Mouse (Mus musculus): ENCODE results near the gene Btaf1. TPM values are rescaled to one million over a fixed set of nuclear protein-coding genes. Genes with fewer than 3 reads are reported as not detected.
A peak's percentile ranks its signal among the peaks of the same experiment; 100 is the strongest.

The Btaf1 gene
- polyA plus RNA-seq, 1 experiment from 2014 or later: 3.7 TPM

DNA sequence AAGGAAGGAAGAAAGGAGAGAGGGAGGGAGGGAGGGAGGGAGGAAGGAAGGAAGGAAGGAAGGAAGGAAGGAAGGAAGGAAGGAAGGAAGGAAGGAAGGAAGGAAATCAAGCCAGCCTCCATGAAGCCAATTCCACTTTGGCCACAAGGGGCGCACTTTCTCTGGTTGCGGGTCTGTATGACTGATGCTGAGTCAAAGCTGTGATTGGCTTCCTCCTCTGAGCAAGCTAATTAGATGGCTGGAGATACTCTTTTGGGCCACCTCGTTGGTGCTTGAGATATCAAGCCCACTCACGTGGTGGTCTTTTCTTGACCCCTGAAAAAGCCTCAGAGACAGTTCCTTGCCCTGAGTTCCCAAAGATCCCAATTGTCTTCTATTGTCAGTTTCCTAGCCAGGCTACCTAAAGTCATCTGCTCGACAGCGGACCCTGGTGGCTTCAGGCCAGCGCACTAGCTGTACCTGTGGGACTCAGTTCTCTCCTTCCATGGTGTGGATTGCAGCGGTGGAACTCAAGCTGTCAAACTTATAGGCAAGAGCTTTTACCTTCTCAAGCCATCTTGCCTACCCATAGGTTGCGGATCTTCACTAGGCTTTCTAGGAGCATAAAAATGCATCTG lies 16.1 kb upstream of the Btaf1 start:
- TF ChIP-seq CTCF (IDR thresholded peaks at IDR 0.05; ENCODE audit: low read depth): peak; percentile 82
- no peak for TF ChIP-seq EP300 (IDR thresholded peaks at IDR 0.05; ENCODE audit: low read depth)
- peak; percentile 78 for ATAC-seq
- Histone ChIP-seq H3K4me3 (ENCODE audit: low read depth, low read length) (no peak overlapping the region), H3K4me2 (ENCODE audit: low read depth, low read length) (no peak overlapping the region), H3K4me1 (ENCODE audit: insufficient read depth) (no peaks in the 10 kb centered on the region), H3K9me3 (ENCODE audit: low read length) (no peaks in the 10 kb centered on the region), H3K27ac (ENCODE audit: low read depth) (no peak overlapping the region), H3K36me3 (replicated peaks; ENCODE audit: insufficient read depth, low read length) (no peaks in the 10 kb centered on the region), H3K27me3 (ENCODE audit: insufficient read depth, low read length) (no peaks in the 10 kb centered on the region), H3K9ac (replicated peaks) (no peak overlapping the region)
- 22% methylated on average over 9 of the region's 9 CpGs for WGBS (ENCODE audit: insufficient replicate concordance)
- DNase-seq: peak; percentile 83

DNA sequence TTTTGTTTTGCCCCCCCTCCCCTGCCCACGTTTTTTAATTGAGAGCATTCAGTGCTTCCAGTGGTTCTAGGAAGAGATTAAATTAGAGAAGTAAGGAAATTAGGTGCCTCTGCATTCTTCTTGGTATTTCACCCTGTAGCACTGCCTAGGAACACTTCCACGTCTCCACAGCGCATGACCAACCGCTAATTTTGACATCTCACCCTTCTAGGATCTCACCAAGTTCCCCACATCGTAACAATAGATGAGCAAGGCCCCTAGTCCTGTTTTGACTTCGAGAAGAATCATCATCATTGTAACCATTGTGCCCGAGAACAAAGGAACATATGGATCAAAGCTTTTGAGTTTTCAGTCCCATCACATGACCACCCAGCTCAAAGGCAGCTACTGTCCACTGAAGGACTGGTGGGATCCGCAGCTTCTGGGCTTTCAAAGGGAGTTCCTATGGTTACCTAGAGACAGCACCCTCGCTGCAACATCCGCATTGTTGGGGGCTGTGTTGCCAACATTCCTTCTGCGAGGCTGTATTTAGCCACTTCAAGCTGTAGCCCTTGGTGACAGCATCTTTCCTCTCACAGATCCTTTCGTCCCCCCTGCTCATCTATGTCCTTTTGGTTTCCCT lies 15.3 kb upstream of the Btaf1 start:
- ATAC-seq (no peak), DNase-seq (no peak)
- 46% methylated on average over 12 of the region's 12 CpGs for WGBS (ENCODE audit: insufficient replicate concordance)
- TF ChIP-seq CTCF (IDR thresholded peaks at IDR 0.05; ENCODE audit: low read depth) (no peak), EP300 (IDR thresholded peaks at IDR 0.05; ENCODE audit: low read depth) (no peak)
- H3K36me3 ChIP-seq (replicated peaks; ENCODE audit: insufficient read depth, low read length): no peaks in the 10 kb centered on the region
- H3K4me1 ChIP-seq (ENCODE audit: insufficient read depth): no peaks in the 10 kb centered on the region
- no peak overlapping the region for H3K4me2 ChIP-seq (ENCODE audit: low read depth, low read length)
- H3K27me3 ChIP-seq (ENCODE audit: insufficient read depth, low read length): no peaks in the 10 kb centered on the region
- H3K9ac ChIP-seq (replicated peaks): no peak overlapping the region
- H3K9me3 ChIP-seq (ENCODE audit: low read length): no peaks in the 10 kb centered on the region
- no peak overlapping the region for H3K4me3 ChIP-seq (ENCODE audit: low read depth, low read length)
- no peak overlapping the region for H3K27ac ChIP-seq (ENCODE audit: low read depth)

DNA sequence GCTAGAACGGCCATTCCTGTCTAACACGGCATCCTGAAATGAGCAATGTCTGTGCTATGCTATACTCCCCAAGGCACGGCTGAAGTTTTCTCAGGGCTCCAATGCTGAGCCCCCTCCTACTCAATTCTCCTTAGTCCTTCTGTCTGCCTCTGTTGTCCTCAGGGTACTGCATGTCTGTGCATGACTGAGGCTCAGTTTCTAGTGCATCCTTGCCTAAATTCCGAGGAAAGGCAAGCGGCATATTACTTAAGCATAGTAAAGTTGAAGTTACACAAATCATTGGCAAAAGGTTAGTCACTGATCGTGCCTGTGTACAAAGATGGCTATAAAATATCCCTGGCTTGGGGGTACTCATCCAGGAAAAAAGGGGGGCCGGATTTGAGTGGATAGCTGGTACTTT lies 12.8 kb upstream of the Btaf1 start:
- DNase-seq: no peak
- Histone ChIP-seq H3K27ac (ENCODE audit: low read depth) (no peak overlapping the region), H3K4me1 (ENCODE audit: insufficient read depth) (no peaks in the 10 kb centered on the region), H3K36me3 (replicated peaks; ENCODE audit: insufficient read depth, low read length) (no peaks in the 10 kb centered on the region), H3K9ac (replicated peaks) (no peak overlapping the region), H3K4me3 (ENCODE audit: low read depth, low read length) (no peak overlapping the region), H3K9me3 (ENCODE audit: low read length) (no peaks in the 10 kb centered on the region), H3K27me3 (ENCODE audit: insufficient read depth, low read length) (peaks cover 4% of the 10 kb centered on the region; the same call in 1 of the 2 replicates), H3K4me2 (ENCODE audit: low read depth, low read length) (no peak overlapping the region)
- 80% methylated on average over 7 of the region's 7 CpGs for WGBS (ENCODE audit: insufficient replicate concordance)
- TF ChIP-seq CTCF (IDR thresholded peaks at IDR 0.05; ENCODE audit: low read depth) (no peak), EP300 (IDR thresholded peaks at IDR 0.05; ENCODE audit: low read depth) (no peak)
- no peak for ATAC-seq

DNA sequence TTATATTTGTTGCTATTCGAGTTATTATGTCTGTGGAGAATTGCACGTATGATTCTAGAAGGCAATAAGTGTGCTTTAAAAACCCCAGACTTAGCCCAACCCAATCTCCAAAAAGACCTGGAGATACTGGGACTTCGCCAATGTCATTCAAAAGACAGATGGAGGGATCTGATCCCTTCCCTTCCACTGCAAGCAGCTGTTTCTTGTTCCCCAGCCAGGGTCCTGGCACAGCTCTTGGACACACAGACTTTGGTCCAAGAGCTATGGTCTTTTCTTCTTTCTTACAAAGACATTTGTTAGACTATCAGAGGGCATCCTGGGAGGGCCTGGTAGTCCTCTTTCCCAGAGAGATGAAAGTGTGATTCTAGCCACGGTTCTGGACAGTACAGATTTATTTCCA lies 9.7 kb upstream of the Btaf1 start:
- H3K27ac ChIP-seq (ENCODE audit: low read depth): no peak overlapping the region
- peaks cover 10% of the 10 kb centered on the region for H3K4me1 ChIP-seq (ENCODE audit: insufficient read depth)
- no peak for ATAC-seq
- peak; percentile 2 for DNase-seq
- WGBS (ENCODE audit: insufficient replicate concordance): 81% methylated on average over 4 of the region's 4 CpGs
- no peaks in the 10 kb centered on the region for H3K9me3 ChIP-seq (ENCODE audit: low read length)
- peaks cover 9% of the 10 kb centered on the region; the same call in 1 of the 2 replicates for H3K27me3 ChIP-seq (ENCODE audit: insufficient read depth, low read length)
- no peak overlapping the region for H3K9ac ChIP-seq (replicated peaks)
- H3K4me2 ChIP-seq (ENCODE audit: low read depth, low read length): no peak overlapping the region
- no peaks in the 10 kb centered on the region for H3K36me3 ChIP-seq (replicated peaks; ENCODE audit: insufficient read depth, low read length)
- no peak overlapping the region for H3K4me3 ChIP-seq (ENCODE audit: low read depth, low read length)
- TF ChIP-seq CTCF (IDR thresholded peaks at IDR 0.05; ENCODE audit: low read depth) (no peak), EP300 (IDR thresholded peaks at IDR 0.05; ENCODE audit: low read depth) (no peak)

DNA sequence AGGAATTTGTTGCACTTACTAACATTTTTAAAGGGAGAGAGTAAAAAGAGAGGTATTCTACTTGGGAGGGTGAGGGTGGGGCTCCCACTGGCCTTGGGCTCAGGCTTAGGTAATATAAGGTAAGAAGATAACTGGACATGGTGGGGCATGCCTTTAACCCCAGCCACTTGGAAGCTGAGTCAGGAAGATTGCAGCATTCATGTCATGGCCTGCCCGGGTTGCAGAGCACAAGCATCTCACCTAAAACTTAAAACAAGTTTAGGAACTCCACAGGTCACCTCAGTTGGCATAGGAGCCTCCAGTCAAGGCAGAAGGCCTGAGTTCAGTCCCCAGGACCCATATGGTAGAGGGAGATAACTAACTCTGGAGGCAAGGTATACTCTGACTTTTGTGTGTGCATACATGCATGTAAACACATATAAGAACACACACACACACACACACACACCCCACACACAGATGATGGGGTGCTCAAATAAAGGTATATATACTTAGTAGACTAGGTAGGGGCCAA lies 8.9 kb upstream of the Btaf1 start:
- Histone ChIP-seq H3K36me3 (replicated peaks; ENCODE audit: insufficient read depth, low read length) (no peaks in the 10 kb centered on the region), H3K9me3 (ENCODE audit: low read length) (no peaks in the 10 kb centered on the region), H3K9ac (replicated peaks) (no peak overlapping the region), H3K4me1 (ENCODE audit: insufficient read depth) (peaks cover 10% of the 10 kb centered on the region), H3K4me2 (ENCODE audit: low read depth, low read length) (no peak overlapping the region), H3K27me3 (ENCODE audit: insufficient read depth, low read length) (peaks cover 9% of the 10 kb centered on the region; the same call in 1 of the 2 replicates), H3K27ac (ENCODE audit: low read depth) (no peak overlapping the region), H3K4me3 (ENCODE audit: low read depth, low read length) (no peak overlapping the region)
- WGBS (ENCODE audit: insufficient replicate concordance): 67% methylated on average over 1 of the region's 1 CpGs
- peak; percentile 7 for DNase-seq
- TF ChIP-seq EP300 (IDR thresholded peaks at IDR 0.05; ENCODE audit: low read depth): no peak
- TF ChIP-seq CTCF (IDR thresholded peaks at IDR 0.05; ENCODE audit: low read depth): no peak
- no peak for ATAC-seq

DNA sequence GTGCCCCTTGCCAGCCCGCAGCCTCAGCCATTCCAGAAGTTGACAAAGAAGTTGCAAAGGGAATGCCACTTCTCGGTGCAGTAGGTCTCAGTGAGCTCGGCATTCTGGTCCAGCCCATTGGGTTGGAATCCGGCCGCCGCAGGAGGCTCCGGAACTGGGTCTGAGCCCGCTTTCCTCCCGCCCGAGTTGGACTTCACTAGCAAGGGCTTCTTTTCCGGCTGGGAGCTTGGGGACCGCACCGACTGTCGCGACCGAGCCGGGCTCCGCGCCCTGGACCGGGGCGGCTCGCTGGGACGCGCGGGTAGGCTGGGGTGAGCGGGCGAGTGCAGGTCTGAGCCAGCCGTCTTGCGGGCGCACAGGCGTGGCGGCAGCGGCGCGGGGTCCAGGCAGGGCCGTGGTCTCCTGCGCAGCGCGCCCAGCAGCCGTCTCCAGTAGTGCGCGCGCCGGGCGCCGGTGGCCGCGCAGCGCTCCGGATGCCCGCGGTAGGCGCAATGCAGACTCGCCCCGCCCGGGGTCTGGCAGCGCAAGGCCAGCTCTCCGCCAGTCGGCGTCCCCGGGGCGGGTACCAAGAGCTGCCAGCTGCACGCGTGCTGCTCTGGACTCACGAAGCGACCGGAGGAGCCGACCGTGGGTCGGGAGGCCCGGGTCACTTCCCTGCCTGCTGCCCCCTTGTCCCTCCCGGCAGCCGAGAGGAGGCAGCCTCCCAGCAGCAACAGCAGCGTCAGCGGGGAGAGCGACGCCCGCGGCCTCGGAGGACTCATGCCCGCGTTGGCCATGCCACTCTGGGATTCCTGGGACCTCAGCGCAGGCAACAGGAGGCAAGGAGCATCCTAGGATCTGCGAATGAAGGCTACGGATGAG lies 7.2 kb upstream of the Btaf1 start:
- Histone ChIP-seq H3K9ac (replicated peaks) (peak overlapping the region; percentile 79), H3K27ac (ENCODE audit: low read depth) (peak overlapping the region; percentile 64; the same call in 1 of the 2 replicates), H3K4me1 (ENCODE audit: insufficient read depth) (peaks cover 10% of the 10 kb centered on the region), H3K9me3 (ENCODE audit: low read length) (no peaks in the 10 kb centered on the region), H3K4me2 (ENCODE audit: low read depth, low read length) (peak overlapping the region; percentile 98), H3K27me3 (ENCODE audit: insufficient read depth, low read length) (peaks cover 9% of the 10 kb centered on the region; the same call in 1 of the 2 replicates), H3K4me3 (ENCODE audit: low read depth, low read length) (peak overlapping the region; percentile 77), H3K36me3 (replicated peaks; ENCODE audit: insufficient read depth, low read length) (no peaks in the 10 kb centered on the region)
- DNase-seq (peak; percentile 80), ATAC-seq (peak; percentile 85)
- under 1% methylated on average over 74 of the region's 85 CpGs for WGBS (ENCODE audit: insufficient replicate concordance)
- TF ChIP-seq CTCF (IDR thresholded peaks at IDR 0.05; ENCODE audit: low read depth) (peak; percentile 52), EP300 (IDR thresholded peaks at IDR 0.05; ENCODE audit: low read depth) (no peak)
